In the genomic region with DNA sequence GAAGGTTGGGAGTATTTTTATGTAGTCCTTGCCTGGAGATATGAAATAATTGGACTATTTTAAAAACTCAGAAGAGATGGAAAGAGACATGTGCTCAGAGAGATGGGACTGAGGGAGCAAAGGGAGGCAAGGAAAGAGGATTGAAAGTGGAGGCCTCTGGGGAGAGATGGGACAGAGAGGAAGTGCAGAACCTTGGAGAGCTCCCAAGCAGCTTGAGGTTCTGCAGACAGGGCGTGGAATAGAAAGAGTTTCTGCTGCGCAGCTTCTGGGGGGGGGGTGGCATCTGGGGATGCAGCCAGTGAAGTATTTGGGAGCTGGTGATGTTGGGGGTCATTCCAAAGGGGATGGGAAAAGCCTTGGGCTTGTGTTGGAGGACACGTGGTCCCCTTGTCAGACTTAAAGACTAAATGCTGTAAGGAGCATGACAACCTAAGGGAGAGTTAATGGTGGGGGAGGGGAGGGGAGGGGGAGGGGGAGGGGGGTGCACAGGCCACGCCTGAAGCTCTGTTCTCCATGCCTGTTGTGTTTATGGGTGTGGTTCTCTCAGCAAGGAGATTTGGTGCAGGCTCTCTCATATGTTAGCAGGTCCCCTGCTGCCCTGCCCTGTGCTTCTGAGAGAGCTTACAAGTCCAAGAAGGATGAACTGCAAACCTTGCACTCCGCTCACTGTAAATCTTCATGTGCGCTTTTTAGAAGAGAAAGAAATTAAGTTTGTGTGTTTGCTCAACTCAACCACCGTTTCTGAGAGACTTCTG, we compare ENCODE assay signal across 13 mouse cellular contexts. TPM values are rescaled to one million over a fixed set of nuclear protein-coding genes. Genes with fewer than 3 reads are reported as not detected.
DNase-seq lines count a peak whose midpoint lies in the region; TF ChIP-seq lines count a peak whose summit lies in the region.
"Had no signal": no experiment of that assay in that cellular context is flagged by ENCODE, and none has a peak within 500 bp of the region (broad histone marks: within the 10 kb centered on the region; RNA-seq: fewer than 3 reads in every experiment).

No protein-coding gene starts in this region.

- no peak for TF ChIP-seq CTCF in gastrocnemius, adult 2 months (IDR thresholded peaks at IDR 0.05)

- peak; percentile 44 to 53 for DNase-seq in heart, postnatal 10 days
- DNase-seq in heart, adult 9 months (ENCODE audit: low spot score in 2 of 2): no peak
- peak; percentile 42 for DNase-seq in 416B (ENCODE audit: low read depth)
- peak; percentile 63 for DNase-seq in ZHBTc4 (ENCODE audit: low read depth, low spot score)
- peak; percentile 31 for DNase-seq in lung, postnatal 14 days
- DNase-seq in gastrocnemius, adult 2 months: no peak
- no peak for DNase-seq in cerebellum, postnatal 4 days (ENCODE audit: low spot score in 2 of 2)
- DNase-seq in gastrocnemius, postnatal 4 days (ENCODE audit: low spot score in 2 of 2): no peak
- DNase-seq: cerebellum, adult 2 months; heart, postnatal 36 days; kidney, adult 2 months had no signal

- intact Hi-C loops in heart, postnatal 10 days (cut with DNase I): no loop called here
- intact Hi-C loops in gastrocnemius, adult 2 months (cut with DNase I): no loop called here

- H3K27ac ChIP-seq in gastrocnemius, adult 2 months: no peak overlapping the region
- H3K27ac ChIP-seq: neural tube, embryonic 15.5 days had no signal

- no peak overlapping the region for H3K4me3 ChIP-seq in gastrocnemius, adult 2 months
- H3K4me3 ChIP-seq: megakaryocyte, embryonic 14.5 days; neural tube, embryonic 15.5 days had no signal

RNA-seq across cellular contexts. Expression of a gene that starts 39.7 kb away (rescaled TPM):
- total RNA-seq in heart, postnatal 10 days (2021): 1 to 10 TPM; 8.7 to 9.6 TPM
- 1 to 10 TPM in 1 of 2 experiments, under 1 TPM in 1; 0.95 to 1.4 TPM for total RNA-seq in gastrocnemius, adult 2 months (2021)
- total RNA-seq in gastrocnemius, postnatal 4 days (2021): 1 to 10 TPM; 9.3 to 9.8 TPM

Comparison
In these comparisons a context has a peak if more than half of its experiments do, and no peak if none do; other contexts are left out.
1. DNase-seq: peak in heart, postnatal 10 days (2 of 2), 416B (single experiment), ZHBTc4 (single experiment) and lung, postnatal 14 days (single experiment); none in heart, adult 9 months (0 of 2), gastrocnemius, adult 2 months (single experiment), cerebellum, postnatal 4 days (0 of 2) and gastrocnemius, postnatal 4 days (0 of 2).
2. RNA of a gene that starts 39.7 kb away (total RNA-seq): 9.3 to 9.8 TPM in gastrocnemius, postnatal 4 days and 8.7 to 9.6 TPM in heart, postnatal 10 days; 0.95 to 1.4 TPM in gastrocnemius, adult 2 months; every median in the first group is over 4 times any median in the second.